Mouse (Mus musculus): ENCODE results near the gene Srsf3.

DNA sequence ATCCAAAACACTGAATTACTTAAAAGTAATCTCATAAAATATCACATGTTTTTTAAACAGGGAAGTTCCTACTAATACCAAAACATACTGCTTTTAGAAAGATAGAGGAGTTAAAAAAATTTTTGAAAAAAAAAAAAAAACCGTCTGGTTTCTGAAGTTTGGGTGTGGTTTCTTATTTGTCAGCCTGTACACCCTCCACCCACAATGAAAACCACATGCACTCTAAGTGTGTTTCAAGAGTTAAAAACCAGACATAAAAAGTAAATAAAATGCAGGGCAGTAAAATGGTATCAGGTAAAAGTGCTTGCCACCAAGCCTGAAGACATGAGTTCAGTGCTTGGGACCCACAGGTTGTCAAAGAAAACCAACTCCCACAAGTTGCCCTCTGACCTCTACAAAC lies 28.7 kb upstream of the Srsf3 start:
- TF ChIP-seq EP300 (IDR thresholded peaks at IDR 0.05; ENCODE audit: insufficient read depth, low read depth, low read length): no peak
- no peak for TF ChIP-seq POLR2A (IDR thresholded peaks at IDR 0.05; ENCODE audit: insufficient read depth, low read depth, low read length)
- no peak for TF ChIP-seq CTCF (IDR thresholded peaks at IDR 0.05)

Data from heart, adult 2 months (tissue).